In genomic region chr17:27218916-27219315, GRCm38 (mm10) we compare ENCODE assay signal across 27 mouse cellular contexts. TPM values are rescaled to one million over a fixed set of nuclear protein-coding genes. Genes with fewer than 3 reads are reported as not detected.
A peak's percentile ranks its signal among the peaks of the same experiment; 100 is the strongest.
DNase-seq lines count a peak whose midpoint lies in the region; ATAC-seq and TF ChIP-seq lines count a peak whose summit lies in the region.
"Had no signal": no experiment of that assay in that cellular context is flagged by ENCODE, and none has a peak within 500 bp of the region (broad histone marks: within the 10 kb centered on the region; RNA-seq: fewer than 3 reads in every experiment).

No protein-coding gene starts in this region.

- no peaks in the 10 kb centered on the region for H3K36me3 ChIP-seq in embryonic facial prominence, embryonic 14.5 days (ENCODE audit: control insufficient read depth, insufficient read depth, low read length)
- H3K36me3 ChIP-seq in embryonic facial prominence, embryonic 10.5 days (replicated peaks): no peaks in the 10 kb centered on the region
- H3K36me3 ChIP-seq in hindbrain, embryonic 14.5 days (replicated peaks; ENCODE audit: control insufficient read depth, insufficient read depth): no peaks in the 10 kb centered on the region
- H3K36me3 ChIP-seq in hindbrain, postnatal 0 days (ENCODE audit: insufficient read depth, low read length): no peaks in the 10 kb centered on the region
- H3K36me3 ChIP-seq: embryonic facial prominence, embryonic 13.5 days; heart, embryonic 12.5 days; heart, embryonic 15.5 days; hindbrain, embryonic 15.5 days; intestine, embryonic 15.5 days had no signal

- 0 out of 2 replicates have a peak, but pooled peaks have one; percentile 22 for ATAC-seq in embryonic facial prominence, embryonic 14.5 days (ENCODE audit: low read depth)
- ATAC-seq in hindbrain, embryonic 14.5 days (ENCODE audit: low FRiP score): no peak
- no peak for ATAC-seq in hindbrain, postnatal 0 days
- ATAC-seq: forebrain, postnatal 0 days; intestine, embryonic 15.5 days; Patski had no signal

- no peak overlapping the region for H3K9ac ChIP-seq in embryonic facial prominence, embryonic 14.5 days (ENCODE audit: low read depth, low read length)
- H3K9ac ChIP-seq in hindbrain, embryonic 14.5 days: 0 out of 2 replicates have a peak overlapping the region, but pooled peaks have one; percentile 3
- no peak overlapping the region for H3K9ac ChIP-seq in hindbrain, postnatal 0 days (replicated peaks; ENCODE audit: low read length)
- H3K9ac ChIP-seq: embryonic facial prominence, embryonic 13.5 days; forebrain, postnatal 0 days; heart, embryonic 12.5 days; heart, embryonic 15.5 days; hindbrain, embryonic 15.5 days; intestine, embryonic 15.5 days had no signal

- H3K27me3 ChIP-seq in embryonic facial prominence, embryonic 14.5 days (replicated peaks; ENCODE audit: control insufficient read depth, insufficient read depth, low read length): no peaks in the 10 kb centered on the region
- 0 out of 2 replicates have a peak, but pooled peaks cover 6% of the 10 kb centered on the region for H3K27me3 ChIP-seq in embryonic facial prominence, embryonic 10.5 days (replicated peaks; ENCODE audit: low read depth, poor library complexity, severe bottlenecking)
- no peaks in the 10 kb centered on the region for H3K27me3 ChIP-seq in hindbrain, embryonic 14.5 days (ENCODE audit: control insufficient read depth, insufficient read depth, low read length)
- H3K27me3 ChIP-seq in hindbrain, postnatal 0 days (ENCODE audit: insufficient read depth, low read length): no peaks in the 10 kb centered on the region
- H3K27me3 ChIP-seq: hindbrain, embryonic 15.5 days; intestine, embryonic 15.5 days had no signal

- no peak for TF ChIP-seq CTCF in hindbrain, postnatal 0 days (IDR thresholded peaks at IDR 0.05; ENCODE audit: low read depth)

- 51% methylated on average over 6 of the region's 6 CpGs for WGBS in embryonic facial prominence, embryonic 14.5 days
- 53% methylated on average over 6 of the region's 6 CpGs for WGBS in embryonic facial prominence, embryonic 10.5 days
- WGBS in hindbrain, embryonic 14.5 days: 50% methylated on average over 6 of the region's 6 CpGs
- WGBS in hindbrain, postnatal 0 days: 49% methylated on average over 6 of the region's 6 CpGs

- H3K27ac ChIP-seq in embryonic facial prominence, embryonic 14.5 days (replicated peaks; ENCODE audit: low read depth, low read length): no peak overlapping the region
- H3K27ac ChIP-seq in embryonic facial prominence, embryonic 10.5 days (replicated peaks): no peak overlapping the region
- no peak overlapping the region for H3K27ac ChIP-seq in hindbrain, embryonic 14.5 days
- no peak overlapping the region for H3K27ac ChIP-seq in hindbrain, postnatal 0 days
- H3K27ac ChIP-seq: embryonic facial prominence, embryonic 13.5 days; gastrocnemius, adult 2 months; heart, embryonic 15.5 days; hindbrain, embryonic 15.5 days; intestine, embryonic 15.5 days had no signal

- H3K4me2 ChIP-seq in embryonic facial prominence, embryonic 14.5 days (ENCODE audit: low read depth, low read length): no peak overlapping the region
- H3K4me2 ChIP-seq in hindbrain, embryonic 14.5 days (replicated peaks): no peak overlapping the region
- H3K4me2 ChIP-seq in hindbrain, postnatal 0 days (ENCODE audit: low read depth, low read length): no peak overlapping the region
- H3K4me2 ChIP-seq: embryonic facial prominence, embryonic 13.5 days; heart, embryonic 12.5 days; heart, embryonic 15.5 days; hindbrain, embryonic 15.5 days; intestine, embryonic 15.5 days had no signal

- no peak for DNase-seq in embryonic facial prominence, embryonic 14.5 days (ENCODE audit: low spot score)
- no peak for DNase-seq in embryonic facial prominence, embryonic 10.5 days (ENCODE audit: low spot score)
- DNase-seq in hindbrain, embryonic 14.5 days (ENCODE audit: low spot score): no peak
- DNase-seq in hindbrain, postnatal 0 days (ENCODE audit: low spot score): no peak
- DNase-seq in 3134 (ENCODE audit: extremely low read depth, insufficient read length, low spot score): peak; percentile 43
- peak; percentile 51 for DNase-seq in NIH3T3 (ENCODE audit: low read depth)
- no peak for DNase-seq in layer of hippocampus, postnatal 25 days (ENCODE audit: extremely low spot score in 1 of 2, low spot score in 1 of 2)
- no peak for DNase-seq in adrenal gland, postnatal 10 days
- DNase-seq: adrenal gland, postnatal 14 days; B cell, adult 2 months; cerebellum, adult 11 months; cerebellum, adult 9-11 months; forebrain, postnatal 0 days; gastrocnemius, adult 2 months; gastrocnemius, postnatal 14 days; heart, adult 18-20 months; heart, postnatal 10 days; heart, postnatal 36 days; kidney, adult 11 months had no signal

- no peak overlapping the region for H3K4me3 ChIP-seq in embryonic facial prominence, embryonic 14.5 days (ENCODE audit: low read depth, low read length)
- H3K4me3 ChIP-seq in embryonic facial prominence, embryonic 10.5 days: no peak overlapping the region
- H3K4me3 ChIP-seq in hindbrain, embryonic 14.5 days (replicated peaks; ENCODE audit: low read length): no peak overlapping the region
- H3K4me3 ChIP-seq in hindbrain, postnatal 0 days (ENCODE audit: low read length): no peak overlapping the region
- H3K4me3 ChIP-seq: embryonic facial prominence, embryonic 13.5 days; gastrocnemius, adult 2 months; heart, embryonic 12.5 days; heart, embryonic 15.5 days; hindbrain, embryonic 15.5 days; intestine, embryonic 15.5 days had no signal

- H3K9me3 ChIP-seq in embryonic facial prominence, embryonic 14.5 days (ENCODE audit: control insufficient read depth, low read length): 0 out of 2 replicates have a peak, but pooled peaks cover 8% of the 10 kb centered on the region
- H3K9me3 ChIP-seq in embryonic facial prominence, embryonic 10.5 days: peaks cover 5% of the 10 kb centered on the region; the same call in 1 of the 2 replicates
- H3K9me3 ChIP-seq in hindbrain, embryonic 14.5 days (ENCODE audit: control insufficient read depth, low read length): no peaks in the 10 kb centered on the region; the same call in 1 of the 2 replicates
- no peaks in the 10 kb centered on the region for H3K9me3 ChIP-seq in hindbrain, postnatal 0 days (ENCODE audit: low read length)
- H3K9me3 ChIP-seq: heart, embryonic 15.5 days; hindbrain, embryonic 15.5 days; intestine, embryonic 15.5 days had no signal

- H3K4me1 ChIP-seq in embryonic facial prominence, embryonic 14.5 days (ENCODE audit: control insufficient read depth, insufficient read depth, low read length): no peaks in the 10 kb centered on the region
- peaks cover 11% of the 10 kb centered on the region for H3K4me1 ChIP-seq in embryonic facial prominence, embryonic 10.5 days
- peaks cover 6% of the 10 kb centered on the region; the same call in 1 of the 2 replicates for H3K4me1 ChIP-seq in hindbrain, embryonic 14.5 days (replicated peaks; ENCODE audit: control insufficient read depth, insufficient read depth, low read length)
- H3K4me1 ChIP-seq in hindbrain, postnatal 0 days (ENCODE audit: insufficient read depth, low read length): 0 out of 2 replicates have a peak, but pooled peaks cover 7% of the 10 kb centered on the region
- H3K4me1 ChIP-seq: heart, embryonic 12.5 days; heart, embryonic 15.5 days; intestine, embryonic 15.5 days had no signal

RNA-seq across cellular contexts. Expression of gene Lemd2, which starts 14.6 kb away (rescaled TPM):
- 15.1 and 16.0 TPM in 2 replicates for polyA plus RNA-seq in embryonic facial prominence, embryonic 14.5 days (2014; fragmentation: Nextera tagmentation; extraction: Ambion mirVana)
- 18.8 and 20.0 TPM in 2 replicates for polyA plus RNA-seq in embryonic facial prominence, embryonic 10.5 days (2016; fragmentation: Nextera tagmentation; extraction: Ambion mirVana)
- polyA plus RNA-seq in hindbrain, embryonic 14.5 days (2014; fragmentation: Nextera tagmentation; extraction: Ambion mirVana): 24.3 and 24.9 TPM in 2 replicates
- 100 and 112 TPM in 2 replicates for total RNA-seq in hindbrain, postnatal 0 days (2014; rRNA removed)
- 17.5 and 18.4 TPM in 2 replicates for polyA plus RNA-seq in hindbrain, postnatal 0 days (2015; fragmentation: Nextera tagmentation; extraction: Ambion mirVana)
- total RNA-seq in layer of hippocampus, postnatal 25 days (2021): 10 to 100 TPM; 39.7 to 46.2 TPM
- 10 to 100 TPM; 42.5 to 51.3 TPM for total RNA-seq in adrenal gland, postnatal 10 days (2021)

RNA-seq across cellular contexts. Expression of gene Ip6k3, which starts 51.3 kb away (rescaled TPM):
- polyA plus RNA-seq in embryonic facial prominence, embryonic 14.5 days (2014; fragmentation: Nextera tagmentation; extraction: Ambion mirVana): 0.59 and 1.1 TPM in 2 replicates
- polyA plus RNA-seq in embryonic facial prominence, embryonic 10.5 days (2016; fragmentation: Nextera tagmentation; extraction: Ambion mirVana): not detected in 2 replicates
- polyA plus RNA-seq in hindbrain, embryonic 14.5 days (2014; fragmentation: Nextera tagmentation; extraction: Ambion mirVana): 0.60 and 0.80 TPM in 2 replicates
- 0.47 TPM in 1 of 2 replicates, not detected in the other for total RNA-seq in hindbrain, postnatal 0 days (2014; rRNA removed)
- polyA plus RNA-seq in hindbrain, postnatal 0 days (2015; fragmentation: Nextera tagmentation; extraction: Ambion mirVana): 0.31 and 0.37 TPM in 2 replicates
- total RNA-seq in layer of hippocampus, postnatal 25 days (2021): under 1 TPM; 0.21 to 0.30 TPM
- 1 to 10 TPM; 2.3 to 6.1 TPM for total RNA-seq in adrenal gland, postnatal 10 days (2021)
- total RNA-seq: common myeloid progenitor, adult 5-6 weeks; forebrain, postnatal 0 days; MEL had no signal

Comparison
In these comparisons a context has a peak if more than half of its experiments do, and no peak if none do; other contexts are left out.
1. DNase-seq: peak in 3134 (single experiment) and NIH3T3 (single experiment); none in embryonic facial prominence, embryonic 14.5 days (single experiment), embryonic facial prominence, embryonic 10.5 days (single experiment), hindbrain, embryonic 14.5 days (single experiment), hindbrain, postnatal 0 days (single experiment), layer of hippocampus, postnatal 25 days (0 of 2) and adrenal gland, postnatal 10 days (single experiment).